Mouse (Mus musculus): ENCODE measurements around the gene Zfp839. TPM values are rescaled to one million over a fixed set of nuclear protein-coding genes. Genes with fewer than 3 reads are reported as not detected.
A peak's percentile ranks its signal among the peaks of the same experiment; 100 is the strongest.

Zfp839 gene
- total RNA-seq (2021) = 1 to 10 TPM; 7.5 to 9.2 TPM

DNA sequence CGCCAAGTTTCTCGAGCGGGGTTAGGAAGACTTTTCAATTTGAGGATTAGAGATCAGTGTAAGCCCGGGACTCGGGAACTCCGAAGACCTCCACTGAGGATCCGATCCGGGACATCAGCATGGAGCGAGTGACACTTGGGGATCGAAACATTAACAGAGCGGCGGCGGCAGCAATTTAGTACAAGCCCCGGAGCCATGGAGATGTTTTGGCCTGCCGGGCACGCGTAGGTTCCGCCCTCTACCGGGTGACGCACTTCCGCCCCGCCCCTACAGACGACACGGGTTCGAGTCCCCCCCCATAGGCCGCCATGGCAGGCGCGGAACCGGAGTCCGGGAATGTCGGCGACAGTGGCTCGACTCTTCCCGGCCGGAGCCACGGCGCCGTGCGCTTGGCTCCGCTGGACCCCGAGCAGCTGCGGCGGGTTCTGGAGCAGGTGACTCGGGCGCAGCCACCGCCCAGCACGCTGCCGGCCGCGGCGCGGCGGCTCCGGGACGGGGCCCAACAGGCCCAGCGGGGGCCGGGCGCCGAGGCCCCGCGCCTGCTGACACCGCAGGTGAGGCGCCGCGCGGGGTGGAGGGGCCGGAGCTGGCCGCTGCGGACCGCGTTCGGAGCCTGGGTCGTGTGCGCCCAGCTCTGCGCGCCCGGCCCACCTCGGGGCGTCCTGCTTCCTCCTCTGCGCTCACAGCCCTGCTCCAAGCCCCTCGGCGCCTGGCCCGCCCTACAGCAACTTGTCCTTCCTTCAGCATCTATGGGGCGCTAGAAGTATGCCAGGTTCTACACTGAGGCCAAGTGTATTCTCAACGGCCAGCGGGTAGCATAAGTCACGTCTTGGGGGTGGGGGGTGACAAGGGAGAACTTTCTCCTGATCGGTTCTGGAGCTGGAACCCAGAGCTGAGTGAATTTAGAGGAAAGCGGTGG, at the start of gene Zfp839:
Gene Zfp839 (plus strand): TSS at position 244 of the 919 bp plus-strand sequence.
- intact Hi-C loops (cut with DNase I) = no loop called here
- DNase-seq = peak; percentile 85

DNA sequence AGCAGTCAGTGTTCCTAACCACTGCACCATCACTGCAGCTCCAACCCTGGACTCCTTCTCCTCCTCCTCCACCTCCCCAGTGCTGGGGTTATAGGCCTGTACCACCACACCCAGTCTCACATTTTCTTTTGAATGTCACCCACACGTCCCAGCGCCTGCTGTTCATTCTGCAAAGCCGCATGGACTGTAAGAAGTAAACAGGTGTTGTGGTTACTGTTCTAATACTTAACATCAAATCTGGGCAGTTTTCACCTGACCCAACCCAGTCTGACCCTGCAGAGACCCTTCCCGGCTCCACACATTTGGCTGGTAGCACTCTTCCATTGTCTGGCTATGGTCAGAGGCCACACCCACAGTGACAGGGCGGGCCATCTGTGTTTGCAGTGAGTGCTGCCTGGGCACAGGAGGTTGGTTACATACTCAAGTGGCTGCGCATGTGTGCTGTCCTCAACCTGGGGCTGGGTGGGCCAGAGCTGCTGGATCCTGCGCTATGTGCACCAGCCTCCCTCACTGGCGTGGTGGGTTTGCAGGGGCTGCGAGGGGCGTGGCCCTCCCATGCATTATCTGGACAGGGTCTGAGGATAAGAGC, 48.1 kb upstream of the Zfp839 start:
- no peak for DNase-seq
- intact Hi-C loops (cut with DNase I) = loop anchor here (5.0 kb wide), 1 partner anchor 65 kb away; the partner anchor contains the start of gene Wdr20

DNA sequence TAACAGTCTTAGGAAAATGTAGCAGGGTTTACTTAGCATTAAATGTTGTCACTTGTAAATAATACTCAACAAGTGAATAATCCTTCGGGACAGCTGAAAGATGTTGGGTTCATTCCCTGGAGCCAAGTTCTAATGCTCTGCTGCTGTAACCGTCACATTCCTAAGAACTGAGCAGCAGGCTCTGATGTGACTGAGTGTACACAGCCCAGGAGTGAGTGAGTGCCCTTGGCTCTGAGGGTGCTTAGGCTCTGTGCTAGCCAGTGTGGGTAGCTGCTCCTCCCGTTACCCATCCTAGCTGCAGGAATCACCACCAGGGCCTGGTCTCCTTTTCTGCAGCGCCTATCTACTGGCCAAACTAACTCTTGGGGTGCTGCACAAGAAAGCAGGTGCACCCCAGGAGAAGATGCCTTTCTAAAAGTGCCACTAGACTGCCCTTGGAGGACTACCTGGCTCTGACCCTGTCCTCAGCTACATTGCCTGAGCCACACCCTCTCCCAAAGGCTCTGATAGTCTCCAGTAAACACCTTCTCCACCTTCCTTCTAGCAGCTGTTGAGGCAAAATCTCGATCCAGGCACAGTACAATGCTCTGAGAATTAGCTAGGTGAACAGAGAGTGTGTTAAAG, 47.3 kb upstream of the Zfp839 start:
- DNase-seq = no peak

DNA sequence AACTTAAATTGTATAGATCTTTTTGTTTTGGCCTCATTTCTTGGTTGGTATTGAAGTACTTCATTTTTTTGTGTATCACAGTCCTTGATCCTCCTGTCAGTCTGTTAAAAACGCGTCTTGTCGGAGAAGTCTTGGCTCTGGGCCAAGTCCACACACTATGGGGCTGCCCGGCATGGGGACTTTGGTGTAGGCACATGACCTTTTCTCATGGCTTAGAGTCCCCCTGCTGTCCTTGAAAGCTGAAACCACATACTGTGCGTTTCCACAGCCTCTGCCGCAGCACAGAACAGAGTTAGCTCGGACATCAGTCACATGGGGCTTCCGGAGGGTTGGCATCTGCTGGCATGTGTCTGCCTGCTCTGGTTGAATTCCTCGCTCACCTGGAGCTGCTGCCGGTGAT, 45.8 kb upstream of the Zfp839 start:
- DNase-seq = peak; percentile 61
- intact Hi-C loops (cut with DNase I) = loop anchor here (5.0 kb wide), 1 partner anchor 67 kb away; the partner anchor contains the start of gene Wdr20

More for the DNA sequence above, 47.3 kb upstream of the Zfp839 start:
- intact Hi-C loops (cut with DNase I) = loop anchor here (5.0 kb wide), 1 partner anchor 65 kb away; the partner anchor contains the start of gene Wdr20

DNA sequence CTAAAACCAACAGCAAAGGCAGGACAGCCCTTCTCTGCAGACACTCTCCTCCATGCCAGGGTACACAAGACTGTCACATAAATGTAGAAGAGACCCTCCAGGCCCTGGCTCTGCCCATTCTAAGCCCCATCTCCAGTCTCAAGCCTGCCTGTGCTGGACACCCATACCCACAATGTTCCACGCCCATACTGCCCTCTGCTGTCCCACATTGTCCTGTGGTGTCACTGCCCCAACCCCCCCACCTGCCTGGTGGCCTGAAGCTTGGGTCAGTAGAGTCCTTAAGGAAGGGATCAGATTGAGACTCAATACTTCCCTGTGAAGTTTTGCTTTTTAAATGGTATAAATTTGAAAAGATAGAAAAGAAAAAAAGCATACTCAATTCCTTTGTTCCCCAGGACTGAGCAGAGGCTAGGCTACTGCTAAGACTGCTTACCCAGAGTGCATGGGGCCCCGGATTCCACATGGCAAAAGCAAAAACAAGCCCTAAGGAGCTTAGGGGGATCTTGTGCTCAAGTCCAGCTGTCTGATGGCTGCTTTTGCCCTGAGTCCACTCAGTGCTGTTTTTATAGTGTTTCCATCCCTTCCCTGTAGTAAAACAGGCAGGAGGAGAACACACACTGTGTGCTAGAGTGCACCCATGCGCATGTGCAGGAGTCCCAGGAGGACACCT, 43.6 kb upstream of the Zfp839 start:
- peak; percentile 40 for DNase-seq
- intact Hi-C loops (cut with DNase I) = no loop called here

DNA sequence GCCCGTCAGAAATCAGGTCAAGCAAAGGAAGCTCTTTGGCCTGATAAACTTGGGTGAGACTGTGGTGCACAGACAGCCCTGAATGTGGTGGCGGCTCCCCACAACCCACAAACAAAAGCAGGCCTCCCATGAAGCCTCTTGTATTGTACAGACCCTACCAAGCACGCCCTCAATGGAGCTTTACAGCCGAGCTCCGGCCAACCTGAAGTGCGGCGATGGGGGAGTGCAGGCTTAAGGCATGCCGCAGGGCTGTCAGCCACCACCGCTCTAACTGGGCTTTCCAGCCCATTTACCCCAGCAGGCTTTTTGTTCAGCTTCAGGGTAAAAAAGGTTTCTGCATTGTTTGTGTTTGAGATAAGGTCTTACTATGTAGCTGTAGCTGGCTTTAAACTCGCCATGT, 41.6 kb upstream of the Zfp839 start:
- intact Hi-C loops (cut with DNase I) = no loop called here
- no peak for DNase-seq

DNA sequence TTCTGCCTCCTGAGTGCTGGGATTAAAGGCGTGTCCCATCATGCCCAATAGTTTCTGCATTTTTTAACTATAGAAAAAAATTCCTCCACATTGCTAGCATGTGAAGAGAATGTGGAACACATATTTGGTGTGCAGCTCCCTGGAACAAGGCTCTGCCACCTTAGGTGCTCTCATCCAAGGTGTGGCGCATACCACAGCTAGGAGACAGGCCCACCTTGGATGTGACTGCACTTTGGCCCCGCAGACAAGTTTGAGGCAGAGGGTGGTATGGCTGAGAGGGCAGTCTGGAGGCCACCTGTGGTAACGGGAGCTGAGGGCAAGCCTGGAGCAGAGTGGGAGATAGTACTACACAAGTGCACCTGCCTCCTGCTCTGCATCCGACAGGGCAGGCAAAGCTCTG, 41.2 kb upstream of the Zfp839 start:
- DNase-seq = no peak
- intact Hi-C loops (cut with DNase I) = no loop called here

DNA sequence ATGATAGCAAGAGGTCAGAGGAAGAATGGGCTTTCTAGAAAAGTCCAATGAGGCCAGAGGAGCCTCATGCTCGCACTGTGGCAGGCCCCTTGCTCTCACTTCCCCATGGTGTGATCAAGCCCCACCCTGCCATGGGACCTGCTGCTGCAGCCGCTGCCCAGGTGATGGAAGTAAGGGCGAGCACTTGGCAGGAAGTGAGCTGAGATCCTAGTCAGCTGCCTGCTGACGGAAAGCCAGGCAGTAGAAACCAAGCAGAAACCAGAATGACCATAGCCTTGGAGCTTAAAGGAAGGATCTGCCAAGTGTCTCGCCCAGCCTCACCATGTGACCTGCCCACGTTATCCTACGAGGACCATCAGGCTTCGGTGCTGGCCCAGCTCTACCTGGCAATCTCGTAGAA, 36.9 kb upstream of the Zfp839 start:
- intact Hi-C loops (cut with DNase I) = no loop called here
- DNase-seq = no peak

DNA sequence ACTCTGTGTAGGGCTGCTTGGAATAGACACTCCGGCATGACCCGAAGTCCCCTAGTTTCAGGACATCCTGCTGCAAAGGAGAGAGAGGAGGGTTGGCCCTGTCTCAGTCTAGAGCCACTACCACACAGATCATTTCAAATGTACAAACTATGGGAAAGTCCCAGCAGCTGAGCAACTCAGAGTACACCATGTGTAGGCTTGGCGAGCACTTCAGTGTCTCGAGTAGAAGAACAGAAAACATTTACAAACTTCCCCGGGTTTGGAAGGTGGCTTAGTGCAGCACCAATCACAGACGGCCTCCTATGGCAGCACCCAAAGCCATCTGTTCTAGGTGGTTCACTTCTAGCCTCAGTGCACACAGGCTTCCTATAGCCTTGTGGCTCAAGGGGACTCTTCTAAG, 36.4 kb upstream of the Zfp839 start:
- intact Hi-C loops (cut with DNase I) = no loop called here
- no peak for DNase-seq

DNA sequence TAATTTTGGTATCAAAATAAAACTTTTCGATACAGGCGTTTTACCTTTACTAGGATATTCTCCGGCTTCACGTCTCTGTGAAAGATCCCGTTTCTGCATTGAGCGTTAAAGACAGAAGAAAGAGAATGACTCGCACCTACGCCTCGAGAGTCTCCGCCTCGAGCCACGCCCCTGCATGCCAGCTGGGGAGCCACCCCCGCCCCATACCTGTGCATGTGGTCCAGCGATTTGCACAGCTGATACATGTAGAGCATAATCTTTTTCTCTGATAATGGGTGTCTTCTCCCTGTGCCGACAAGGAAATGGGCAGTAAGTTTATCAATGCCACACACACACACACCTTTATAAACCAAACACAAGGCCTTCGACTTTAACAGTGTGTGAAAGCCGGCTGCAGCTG, 35.1 kb upstream of the Zfp839 start:
- no peak for DNase-seq
- intact Hi-C loops (cut with DNase I) = no loop called here

DNA sequence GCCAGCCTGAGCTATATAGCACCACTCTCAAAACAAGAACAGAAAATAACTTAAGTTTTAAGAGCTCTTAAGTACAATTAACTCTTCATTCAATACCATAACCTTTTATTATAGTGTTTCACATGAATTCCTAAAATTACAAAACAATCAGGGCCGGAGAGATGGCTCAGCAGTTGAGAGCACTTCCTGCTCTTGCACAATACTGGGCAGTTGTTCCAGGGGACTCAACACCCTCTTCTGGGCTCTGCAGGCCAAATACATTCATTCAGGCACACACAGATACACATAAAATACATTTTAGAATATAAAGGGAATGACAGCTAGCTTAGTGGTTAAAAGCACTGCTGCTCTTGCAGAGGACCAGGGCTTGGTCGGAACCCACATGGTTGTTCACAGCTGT, 33.2 kb upstream of the Zfp839 start:
- no peak for DNase-seq
- intact Hi-C loops (cut with DNase I) = no loop called here

DNA sequence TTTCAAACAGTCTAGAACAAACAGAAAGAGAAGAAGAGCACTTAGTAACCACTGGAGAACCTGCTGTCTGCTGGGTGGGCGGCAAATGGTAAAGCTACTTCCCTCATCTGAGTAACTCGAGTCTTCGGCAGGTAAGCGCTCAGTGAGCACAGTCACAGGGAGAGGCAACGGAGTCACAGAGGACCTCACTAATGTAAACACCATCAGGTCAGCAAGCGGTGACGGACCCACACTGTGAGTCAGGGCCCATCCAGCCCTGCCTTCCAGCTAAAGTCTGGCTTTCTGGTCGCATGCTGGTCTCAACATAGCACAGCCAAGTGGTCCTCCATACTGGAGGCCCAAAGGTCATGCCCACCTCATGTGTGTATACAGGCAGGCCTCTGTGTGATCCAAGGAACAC, 30.7 kb upstream of the Zfp839 start:
- intact Hi-C loops (cut with DNase I) = no loop called here
- DNase-seq = no peak

DNA sequence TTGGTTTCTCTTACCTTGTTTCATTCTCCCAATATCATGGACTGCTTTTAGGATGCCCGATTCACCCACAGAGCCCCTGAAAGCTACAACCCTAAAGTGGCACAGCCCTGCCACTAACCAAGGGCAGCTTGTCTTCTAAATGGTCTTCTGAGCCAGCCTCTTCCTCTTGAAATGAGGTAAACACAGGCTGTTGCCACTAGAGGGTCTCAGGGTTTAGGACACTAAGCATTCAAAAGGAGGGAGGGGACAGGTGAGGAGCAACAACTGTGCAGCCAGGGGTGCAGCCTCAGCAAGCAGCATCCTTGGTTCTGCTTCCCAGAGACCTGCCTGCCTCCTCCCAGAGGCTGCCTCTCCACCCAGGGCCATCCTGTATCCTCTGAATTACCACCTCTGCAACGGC, 28.3 kb upstream of the Zfp839 start:
- intact Hi-C loops (cut with DNase I) = no loop called here

DNA sequence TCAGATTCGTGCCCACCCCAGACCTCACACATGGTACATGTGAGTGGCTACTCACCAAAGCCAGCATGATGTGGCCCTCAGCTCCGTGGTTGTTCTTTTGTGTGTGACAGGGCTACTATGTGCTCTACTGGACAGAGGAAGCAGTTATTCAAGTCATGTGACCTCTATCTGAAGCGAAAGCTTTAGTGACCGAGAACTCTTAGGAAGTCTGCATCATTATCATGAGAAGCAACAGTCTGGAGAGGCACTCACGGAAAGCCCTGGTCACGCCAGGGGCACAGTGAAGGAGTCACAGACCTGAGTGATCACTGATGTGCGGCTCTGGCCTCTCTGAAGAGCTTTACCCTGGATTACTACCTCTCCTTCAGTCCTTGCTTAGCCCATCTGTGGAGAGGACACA, 27.7 kb upstream of the Zfp839 start:
- intact Hi-C loops (cut with DNase I) = no loop called here
- DNase-seq = no peak

More for the DNA sequence above, 28.3 kb upstream of the Zfp839 start:
- no peak for DNase-seq

DNA sequence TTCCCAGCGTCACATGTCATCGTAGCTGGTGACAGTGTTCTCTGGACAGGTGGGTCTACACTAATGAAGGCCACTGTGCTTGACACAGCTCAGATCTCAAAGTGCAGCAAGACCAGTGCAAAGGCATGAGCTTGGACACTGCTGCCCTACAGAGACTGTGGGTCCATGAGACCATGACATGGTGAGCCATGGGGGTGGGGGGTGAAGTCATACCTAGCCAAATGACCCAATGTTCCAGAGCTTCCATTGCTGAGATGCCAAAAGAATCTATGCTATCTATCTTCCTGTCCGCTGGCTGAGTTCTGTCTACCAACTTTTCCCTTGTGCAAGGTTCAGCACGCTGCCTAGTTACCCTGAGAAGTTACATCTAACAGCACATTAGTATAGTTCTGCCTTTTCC, 21.1 kb upstream of the Zfp839 start:
- no peak for DNase-seq
- intact Hi-C loops (cut with DNase I) = no loop called here

DNA sequence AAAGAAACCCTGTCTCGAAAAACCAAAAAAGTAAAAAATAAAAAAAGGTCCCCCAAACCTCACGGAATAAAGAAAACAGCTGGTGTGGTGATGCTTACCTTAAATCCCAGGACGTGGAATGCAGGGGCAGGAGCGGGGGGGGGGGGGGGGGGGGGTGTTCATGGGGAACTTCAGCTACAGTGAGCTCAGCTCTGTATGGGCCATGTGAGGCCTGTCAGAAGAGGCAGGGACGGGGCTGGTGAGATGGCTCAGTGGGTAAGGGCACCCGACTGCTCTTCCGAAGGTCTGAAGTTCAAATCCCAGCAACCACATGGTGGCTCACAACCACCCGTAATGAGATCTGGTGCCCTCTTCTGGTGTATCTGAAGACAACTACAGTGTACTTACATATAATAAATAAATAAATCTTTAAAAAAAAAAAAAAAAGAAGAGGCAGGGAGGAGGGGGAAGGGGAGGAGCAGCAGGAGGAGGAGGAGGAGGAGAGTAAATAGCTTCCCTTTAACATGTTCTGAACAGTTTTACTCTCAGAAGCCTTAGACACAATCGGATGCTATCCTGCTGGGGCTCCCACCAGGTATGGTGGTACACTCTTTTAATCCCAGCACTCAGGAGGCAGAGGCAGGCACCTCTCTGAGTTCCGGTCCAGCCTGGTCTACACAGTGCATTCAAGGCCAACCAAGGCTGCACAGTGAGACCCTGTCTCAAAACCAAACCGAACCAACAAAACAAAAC, 19.6 kb upstream of the Zfp839 start:
- intact Hi-C loops (cut with DNase I) = no loop called here
- no peak for DNase-seq

DNA sequence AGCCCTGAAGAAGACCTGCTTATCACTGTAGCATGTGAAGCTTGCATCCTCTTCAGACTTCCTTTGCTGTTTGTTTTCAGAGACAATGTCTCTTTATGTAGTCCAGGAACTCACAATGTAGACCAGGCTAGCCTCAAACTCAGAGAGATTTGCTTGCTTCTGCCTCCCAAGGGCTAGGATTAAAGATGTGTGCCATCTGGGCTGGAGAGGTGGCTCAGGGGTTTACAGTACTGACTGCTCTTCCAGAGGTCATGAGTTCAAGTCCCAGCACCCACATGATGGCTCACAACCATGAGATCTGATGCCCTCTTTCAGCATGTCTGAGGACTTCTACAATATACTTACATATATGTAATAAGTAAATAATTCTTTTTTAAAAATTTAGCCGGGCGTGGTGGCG, 14.9 kb upstream of the Zfp839 start:
- intact Hi-C loops (cut with DNase I) = no loop called here
- DNase-seq = no peak

DNA sequence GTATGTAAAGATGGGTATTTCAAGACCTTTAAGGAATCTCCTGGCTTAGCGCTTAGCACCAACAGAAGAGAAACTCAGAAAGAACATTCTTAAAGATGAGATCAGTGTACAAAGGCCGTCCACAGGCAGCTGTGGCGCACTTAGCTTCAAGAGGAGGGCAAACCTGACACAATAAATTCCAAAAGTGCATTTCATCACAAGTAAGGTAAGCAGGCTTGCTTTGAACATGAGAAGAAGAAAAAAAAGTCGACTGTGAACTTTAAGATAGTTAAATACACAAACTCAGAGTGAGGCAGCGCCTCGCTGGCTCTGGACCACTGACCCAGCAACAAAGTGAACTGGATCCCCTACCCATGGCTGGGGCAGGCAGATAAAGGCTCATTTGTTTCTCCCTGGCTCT, 13.3 kb upstream of the Zfp839 start:
- intact Hi-C loops (cut with DNase I) = no loop called here
- DNase-seq = no peak

DNA sequence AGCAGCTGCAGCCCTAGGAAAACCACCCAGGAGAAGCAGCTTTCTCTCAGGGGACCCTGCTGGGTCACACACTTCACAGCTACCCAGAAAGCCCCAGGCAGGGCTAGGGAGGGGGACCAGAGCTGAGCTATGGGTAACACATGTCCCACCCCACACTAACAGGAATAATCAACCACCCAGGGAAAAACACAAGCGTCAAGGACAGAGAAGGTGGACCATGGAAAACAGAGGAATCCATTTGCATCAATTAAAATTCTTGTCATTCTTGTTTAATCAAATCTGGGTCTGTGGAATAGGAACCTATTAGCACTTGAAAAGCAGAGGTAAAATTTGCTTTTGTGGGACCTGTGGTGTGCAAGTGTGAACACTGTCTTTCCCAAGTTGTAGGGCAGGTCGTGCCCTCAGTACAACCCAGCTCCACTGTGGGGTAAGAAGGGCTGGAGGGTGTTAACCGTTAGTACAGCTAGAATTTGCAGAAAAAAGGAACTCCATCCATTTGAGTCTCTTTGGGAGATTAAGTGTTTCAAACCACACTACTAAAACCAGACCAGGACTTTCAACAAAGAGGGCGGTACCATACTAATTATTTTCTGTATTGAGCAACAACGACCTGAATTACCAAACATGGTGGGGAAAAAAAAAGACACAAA, 12.7 kb upstream of the Zfp839 start:
- intact Hi-C loops (cut with DNase I) = no loop called here
- DNase-seq = no peak

DNA sequence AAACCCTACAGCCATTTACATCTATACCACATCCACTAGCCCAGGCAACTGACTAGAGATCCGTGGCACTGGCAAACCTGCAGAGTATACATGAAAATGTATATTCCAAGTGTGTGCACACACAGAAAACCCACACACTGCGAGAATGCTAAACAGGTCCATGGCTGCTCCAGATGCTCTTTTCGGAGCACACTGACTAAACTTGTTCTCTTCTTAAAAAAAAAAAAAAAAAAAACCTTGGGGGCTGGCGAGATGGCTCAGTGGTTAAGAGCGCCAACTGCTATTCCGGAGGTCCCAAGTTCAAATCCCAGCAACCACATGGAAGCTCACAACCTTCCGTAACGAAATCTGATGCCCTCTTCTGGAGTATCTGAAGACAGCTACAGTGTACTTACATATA, 12.2 kb upstream of the Zfp839 start:
- no peak for DNase-seq
- intact Hi-C loops (cut with DNase I) = no loop called here

Measured in left cerebral cortex, postnatal 4 days (tissue).